Mouse (Mus musculus) limb, embryonic 11.5 days (tissue): ENCODE measurements around the gene Hmces. TPM values are rescaled to one million over a fixed set of nuclear protein-coding genes. Genes with fewer than 3 reads are reported as not detected.

Experiments
- ATAC-seq: fragments of 200-750 bp; cut with Nextera tagmentation; 2 replicates; pipeline ENCODE4 v1.8.0; 2017; ENCODE audit warnings: low read depth; ENCODE audit not compliant: insufficient number of reproducible peaks, low FRiP score, low TSS enrichment
- DNase-seq: peaks from one replicate; pipeline ENCODE4 v3.0.0-alpha.2; 2015; ENCODE audit warnings: low spot score
- H3K27ac ChIP-seq: fragments of 300-500 bp; sonication (generic); replicated peaks from 2 replicates; pipeline ENCODE4 v1.5.1; 2014; ENCODE audit warnings: low read depth, mild to moderate bottlenecking, low read length
- H3K27me3 ChIP-seq: fragments of 300-500 bp; sonication (generic); 2 replicates; pipeline ENCODE4 v1.6.1; 2014; ENCODE audit warnings: mild to moderate bottlenecking, low read length, mixed read lengths; ENCODE audit not compliant: control insufficient read depth, insufficient read depth
- H3K36me3 ChIP-seq: fragments of 300-500 bp; sonication (generic); 2 replicates; pipeline ENCODE4 v1.6.1; 2014; ENCODE audit warnings: mild to moderate bottlenecking, low read length, moderate library complexity, mixed read lengths; ENCODE audit not compliant: control insufficient read depth, insufficient read depth
- H3K4me1 ChIP-seq: fragments of 300-500 bp; sonication (generic); 2 replicates; pipeline ENCODE4 v1.6.1; 2014; ENCODE audit warnings: low read length, mixed read lengths; ENCODE audit not compliant: control insufficient read depth, insufficient read depth
- H3K4me2 ChIP-seq: fragments of 300-500 bp; sonication (generic); 2 replicates; pipeline ENCODE4 v1.6.1; 2014; ENCODE audit warnings: low read depth, mild to moderate bottlenecking, moderate library complexity; ENCODE audit not compliant: severe bottlenecking
- H3K4me3 ChIP-seq: fragments of 300-500 bp; sonication (generic); 2 replicates; pipeline ENCODE4 v1.5.1; 2014; ENCODE audit warnings: low read depth, low read length
- H3K9ac ChIP-seq: fragments of 300-500 bp; sonication (generic); 2 replicates; pipeline ENCODE4 v1.6.1; 2014; ENCODE audit warnings: mild to moderate bottlenecking, low read length
- H3K9me3 ChIP-seq: fragments of 300-500 bp; sonication (generic); 2 replicates; pipeline ENCODE4 v1.6.1; 2016; ENCODE audit warnings: low read length; ENCODE audit not compliant: control insufficient read depth
- WGBS: fragments of 180-500 bp; shearing (Covaris S2); extraction: QIAGEN DNeasy Blood & Tissue Kit; methylation state at CpG from one replicate; pipeline ENCODE4 v1.1.7; 2014; 5-methylcytosine and 5-hydroxymethylcytosine counted together
- polyA plus RNA-seq: library from polyadenylated mRNA; unstranded; fragments of >200 nt; fragmentation: Nextera tagmentation; extraction: Ambion mirVana; gene quantifications from 2 replicates; pipeline ENCODE4 v1.2.1, GENCODE M21; 2014

Gene Hmces
- 77.5 and 77.6 TPM in 2 replicates for polyA plus RNA-seq

DNA sequence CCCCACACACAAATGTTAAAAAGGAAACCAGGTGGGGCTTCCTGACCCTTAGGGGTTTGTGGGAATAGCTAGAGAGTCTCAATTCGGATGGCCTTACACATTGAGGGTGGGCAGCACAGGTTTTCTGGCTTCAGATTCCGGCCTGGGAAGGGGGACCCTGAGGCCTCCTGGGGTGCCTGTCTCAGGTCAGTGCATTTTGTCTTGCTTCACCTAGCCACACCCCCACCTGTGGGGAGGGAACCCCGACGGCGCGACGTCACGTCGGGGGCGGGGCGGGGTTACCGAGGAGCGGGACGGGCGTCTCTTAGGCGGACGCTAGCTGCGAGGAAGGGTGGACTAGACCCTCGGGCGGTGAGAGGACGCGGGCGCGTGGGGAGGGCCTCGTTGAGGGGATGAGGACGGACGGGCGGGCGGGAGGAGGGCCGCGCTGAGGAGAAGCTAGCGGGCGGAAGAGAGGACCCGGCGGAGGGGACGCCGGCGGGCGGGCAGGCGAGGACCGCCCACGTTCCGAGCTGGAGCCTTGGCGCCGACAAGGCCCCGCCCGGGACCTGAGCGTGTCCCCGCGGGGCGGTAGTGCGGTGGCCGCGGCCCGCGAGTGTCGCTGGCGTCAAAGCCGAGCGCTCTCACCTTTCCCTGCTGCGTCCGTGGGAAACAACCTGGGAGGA is at the start of gene Hmces:
Gene Hmces, plus strand, starts transcription at position 275 of the 665 bp plus-strand sequence.
- peak within 1 kb of the TSS; percentile 90 for H3K4me3 ChIP-seq
- peak; percentile 86 for DNase-seq
- H3K27me3 ChIP-seq, result no peaks in the 10 kb centered on the region
- peak within 1 kb of the TSS; percentile 85 for H3K27ac ChIP-seq
- H3K36me3 ChIP-seq, result peaks cover 17% of the 10 kb centered on the region
- H3K4me2 ChIP-seq, result peak within 1 kb of the TSS; percentile 89
- peaks cover 6% of the 10 kb centered on the region; the same call in 1 of the 2 replicates for H3K4me1 ChIP-seq
- no peaks in the 10 kb centered on the region for H3K9me3 ChIP-seq
- ATAC-seq, result peak; percentile 84
- peak within 1 kb of the TSS; percentile 79 for H3K9ac ChIP-seq
- under 1% methylated on average over 46 of the region's 62 CpGs for WGBS

DNA sequence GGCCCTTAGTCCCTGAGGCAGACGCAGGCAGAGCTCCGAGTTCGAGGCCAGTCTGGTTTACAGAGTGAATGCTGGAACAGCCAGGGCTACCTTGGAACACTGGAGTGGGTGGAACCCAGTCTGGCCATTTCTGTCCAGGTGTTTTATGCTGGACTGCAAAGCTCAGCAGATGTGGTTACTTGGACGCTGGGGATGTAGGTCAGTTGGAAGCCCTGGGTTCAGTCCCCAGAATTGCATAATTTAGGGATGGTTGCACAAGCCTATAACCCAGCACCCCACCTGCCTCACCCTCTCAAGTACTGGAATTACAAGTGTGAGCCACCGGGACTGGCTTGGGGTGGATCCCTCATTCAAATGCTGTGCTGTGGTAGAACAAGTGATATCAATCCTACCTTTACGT is 47.5 kb upstream of the Hmces start:
- no peaks in the 10 kb centered on the region for H3K36me3 ChIP-seq
- H3K4me2 ChIP-seq, result no peak overlapping the region
- no peaks in the 10 kb centered on the region for H3K9me3 ChIP-seq
- H3K27me3 ChIP-seq, result no peaks in the 10 kb centered on the region
- whole genome bisulfite sequencing, result 87% methylated on average over 6 of the region's 6 CpGs
- ATAC-seq, result no peak
- H3K9ac ChIP-seq, result no peak overlapping the region
- no peak overlapping the region for H3K4me3 ChIP-seq
- no peak overlapping the region for H3K27ac ChIP-seq
- DNase-seq, result no peak
- no peaks in the 10 kb centered on the region for H3K4me1 ChIP-seq

DNA sequence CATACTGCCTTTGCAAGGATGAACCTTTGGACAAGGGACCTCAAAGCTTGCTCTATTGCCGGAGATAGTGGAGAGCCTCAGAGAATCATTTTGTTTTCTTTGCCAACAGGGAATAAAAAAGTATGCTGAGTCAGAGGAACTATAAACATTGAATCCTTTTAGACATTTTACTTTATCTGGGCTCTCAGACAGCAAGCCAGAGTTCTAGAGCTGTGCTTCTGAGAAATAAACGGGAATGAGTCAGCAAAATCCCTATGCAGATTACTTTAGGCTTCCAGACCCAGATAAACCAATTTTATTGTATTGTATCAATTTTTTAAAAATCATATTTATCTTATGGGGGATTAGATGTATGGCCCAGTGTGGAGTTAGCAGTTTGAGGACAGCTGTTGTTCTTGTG is 46.5 kb upstream of the Hmces start:
- DNase-seq (no peak), ATAC-seq (no peak)
- Histone ChIP-seq H3K9me3 (no peaks in the 10 kb centered on the region), H3K4me2 (no peak overlapping the region), H3K9ac (no peak overlapping the region), H3K4me3 (no peak overlapping the region), H3K36me3 (no peaks in the 10 kb centered on the region), H3K4me1 (no peaks in the 10 kb centered on the region), H3K27ac (no peak overlapping the region), H3K27me3 (no peaks in the 10 kb centered on the region)
- WGBS, result 69% methylated on average over 2 of the region's 2 CpGs

DNA sequence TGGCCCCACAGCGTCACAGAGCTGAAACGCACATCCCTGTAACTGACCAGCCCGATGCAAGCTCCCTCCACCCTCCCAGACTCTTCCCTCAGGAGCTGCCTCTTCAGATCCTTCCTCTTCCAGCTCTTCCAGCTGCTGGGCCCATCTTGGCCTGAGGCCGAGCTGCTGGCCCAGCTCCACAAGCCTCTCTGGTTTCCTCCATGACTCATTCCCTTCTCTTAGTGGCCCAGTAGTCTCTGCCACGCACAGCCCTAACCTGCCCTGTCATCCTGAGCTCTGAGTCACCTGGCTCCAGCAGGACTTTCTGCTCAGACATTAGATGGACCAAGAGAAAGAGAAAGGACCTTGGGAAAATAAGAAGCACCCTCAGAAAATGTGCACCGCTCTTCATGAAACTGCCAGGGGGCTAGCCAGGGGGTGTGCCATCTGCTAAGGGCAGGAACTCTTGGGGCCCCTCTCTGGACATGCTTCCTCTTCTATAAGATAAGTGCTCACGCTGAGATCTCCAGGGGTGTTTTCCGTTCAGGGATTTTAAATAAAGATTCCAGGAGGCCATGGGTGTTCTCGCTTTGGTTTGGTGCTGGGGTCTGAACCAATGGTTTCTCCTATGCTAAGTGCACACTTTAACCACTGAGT is 44.7 kb upstream of the Hmces start:
- Histone ChIP-seq H3K9me3 (no peaks in the 10 kb centered on the region), H3K4me1 (no peaks in the 10 kb centered on the region), H3K4me2 (no peak overlapping the region), H3K9ac (no peak overlapping the region), H3K4me3 (no peak overlapping the region), H3K27ac (no peak overlapping the region), H3K36me3 (no peaks in the 10 kb centered on the region), H3K27me3 (no peaks in the 10 kb centered on the region)
- WGBS, result 78% methylated on average over 9 of the region's 9 CpGs
- ATAC-seq (no peak), DNase-seq (no peak)

DNA sequence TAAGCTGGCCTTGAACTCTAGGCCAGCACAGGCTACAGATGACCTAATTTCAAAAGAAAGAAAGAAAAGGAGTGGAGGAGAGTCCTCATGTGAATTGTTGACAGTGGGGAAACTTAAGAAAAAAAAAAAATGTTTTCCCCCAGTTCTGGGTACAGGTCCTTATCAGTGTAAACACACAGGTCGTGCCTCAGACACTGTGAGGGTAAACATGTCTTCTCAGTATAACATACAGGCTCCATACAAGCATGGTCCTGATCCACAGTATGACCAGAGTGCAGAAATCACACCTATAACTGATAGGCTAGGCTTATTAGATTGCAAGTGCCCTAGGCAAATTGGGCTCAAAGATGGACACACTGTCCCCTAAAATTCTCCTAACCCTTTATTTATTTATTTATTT is 43.3 kb upstream of the Hmces start:
- Histone ChIP-seq H3K36me3 (no peaks in the 10 kb centered on the region), H3K4me1 (no peaks in the 10 kb centered on the region), H3K27ac (no peak overlapping the region), H3K4me3 (no peak overlapping the region), H3K4me2 (no peak overlapping the region), H3K27me3 (no peaks in the 10 kb centered on the region), H3K9ac (no peak overlapping the region), H3K9me3 (no peaks in the 10 kb centered on the region)
- DNase-seq (no peak), ATAC-seq (no peak)
- 84% methylated on average over 1 of the region's 1 CpGs for WGBS

DNA sequence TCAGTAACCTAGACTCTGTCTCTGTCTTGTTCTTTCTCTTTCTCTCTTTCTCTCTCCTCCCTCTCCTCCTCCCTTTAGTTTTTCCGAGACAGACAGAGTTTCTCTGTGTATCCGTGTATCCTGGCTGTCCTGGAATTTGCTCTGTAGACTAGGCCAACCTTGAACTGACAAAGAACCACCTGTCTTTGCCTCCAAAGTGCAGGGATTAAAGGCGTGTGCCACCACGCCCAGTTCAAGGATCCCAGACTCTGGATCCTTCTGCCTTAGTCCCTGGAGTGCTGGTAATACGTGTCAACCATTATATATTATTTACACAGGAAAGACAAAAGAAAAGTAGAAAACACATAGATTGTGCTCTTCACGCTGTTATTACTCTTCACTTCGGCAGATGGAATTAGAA is 42.5 kb upstream of the Hmces start:
- Histone ChIP-seq H3K4me2 (no peak overlapping the region), H3K4me1 (no peaks in the 10 kb centered on the region), H3K27ac (no peak overlapping the region), H3K9me3 (no peaks in the 10 kb centered on the region), H3K9ac (no peak overlapping the region), H3K4me3 (no peak overlapping the region), H3K36me3 (no peaks in the 10 kb centered on the region), H3K27me3 (no peaks in the 10 kb centered on the region)
- DNase-seq, result no peak
- no peak for ATAC-seq
- WGBS, result 83% methylated on average over 7 of the region's 7 CpGs

DNA sequence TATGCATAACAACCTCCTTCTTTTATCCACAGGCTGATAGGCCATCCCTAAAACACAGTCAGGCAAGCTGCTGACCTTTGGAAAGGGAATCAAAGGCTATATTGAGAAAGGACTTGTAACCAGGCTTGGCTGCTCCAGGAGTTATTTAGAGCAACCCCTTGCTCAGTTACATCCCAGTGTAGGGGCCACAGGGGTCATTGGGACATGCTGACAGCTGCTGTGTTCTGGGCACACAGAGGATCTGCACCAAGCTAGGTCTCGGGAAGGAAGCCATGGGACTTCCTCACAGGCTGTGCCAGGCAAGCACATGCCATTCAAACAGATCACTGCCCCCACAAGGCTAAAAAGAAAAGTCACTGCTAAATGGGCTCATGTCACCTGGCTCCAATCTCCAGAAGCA is 40.6 kb upstream of the Hmces start:
- H3K4me2 ChIP-seq, result no peak overlapping the region
- no peak overlapping the region for H3K9ac ChIP-seq
- no peaks in the 10 kb centered on the region for H3K4me1 ChIP-seq
- ATAC-seq (no peak), DNase-seq (no peak)
- WGBS, result 61% methylated on average over 1 of the region's 1 CpGs
- H3K9me3 ChIP-seq, result no peaks in the 10 kb centered on the region
- no peak overlapping the region for H3K4me3 ChIP-seq
- H3K27ac ChIP-seq, result no peak overlapping the region
- H3K27me3 ChIP-seq, result no peaks in the 10 kb centered on the region
- H3K36me3 ChIP-seq, result no peaks in the 10 kb centered on the region

DNA sequence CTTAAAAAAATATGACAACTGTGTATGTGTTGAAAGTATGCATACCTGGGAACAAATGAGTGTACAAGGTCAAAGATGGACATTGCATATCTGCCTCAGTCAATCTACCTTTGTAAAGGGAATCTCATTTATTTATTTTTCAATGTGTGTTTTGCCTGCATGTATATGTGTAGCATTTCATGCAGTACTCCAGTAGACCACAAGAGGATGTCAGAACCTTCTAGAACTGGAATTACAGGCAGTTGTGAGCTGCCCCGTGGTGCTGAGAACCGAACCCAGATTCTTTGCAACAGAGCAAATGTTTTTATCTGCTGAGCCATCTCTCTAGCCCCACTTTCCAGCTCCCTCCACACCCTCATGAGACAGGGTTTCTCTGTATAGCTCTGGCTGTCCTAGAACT is 39.8 kb upstream of the Hmces start:
- Histone ChIP-seq H3K9me3 (no peaks in the 10 kb centered on the region), H3K4me2 (no peak overlapping the region), H3K4me1 (no peaks in the 10 kb centered on the region), H3K4me3 (no peak overlapping the region), H3K27ac (no peak overlapping the region), H3K36me3 (no peaks in the 10 kb centered on the region), H3K27me3 (no peaks in the 10 kb centered on the region), H3K9ac (no peak overlapping the region)
- no peak for ATAC-seq
- WGBS, result 84% methylated on average over 2 of the region's 2 CpGs
- DNase-seq, result no peak
